Mouse (Mus musculus): Measurements from ENCODE around the gene Slxl1.
"Not testable (repeated sequence)": the region's sequence is repeated elsewhere in the genome, so short reads cannot be mapped to it uniquely, and the experiment has no call there.

Gene Slxl1

DNA sequence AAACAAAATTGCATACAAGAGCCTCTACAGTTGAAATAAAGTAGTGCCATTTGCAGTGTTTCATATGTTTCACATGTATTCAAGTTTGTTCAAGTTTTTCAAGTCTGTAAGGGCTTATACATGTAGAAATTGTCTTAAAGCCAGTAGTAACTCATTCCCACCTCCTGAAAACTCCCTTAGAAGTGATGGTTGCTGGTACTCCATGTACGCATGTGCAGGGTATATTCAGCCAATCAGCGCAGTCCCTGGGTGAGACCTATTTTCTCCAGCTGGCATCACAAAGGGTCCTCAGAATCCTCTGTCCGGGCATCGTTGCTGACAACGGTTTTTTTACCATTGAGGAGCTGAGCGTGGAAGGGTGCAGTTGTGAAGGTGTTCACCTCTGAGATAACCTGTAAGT, at the start of gene Slxl1:
TSS of gene Slxl1 (plus strand) at position 301 of the 400 bp plus-strand sequence.
- not testable (repeated sequence) for DNase-seq
